Mouse (Mus musculus): ENCODE results near the gene Prkag2.

DNA sequence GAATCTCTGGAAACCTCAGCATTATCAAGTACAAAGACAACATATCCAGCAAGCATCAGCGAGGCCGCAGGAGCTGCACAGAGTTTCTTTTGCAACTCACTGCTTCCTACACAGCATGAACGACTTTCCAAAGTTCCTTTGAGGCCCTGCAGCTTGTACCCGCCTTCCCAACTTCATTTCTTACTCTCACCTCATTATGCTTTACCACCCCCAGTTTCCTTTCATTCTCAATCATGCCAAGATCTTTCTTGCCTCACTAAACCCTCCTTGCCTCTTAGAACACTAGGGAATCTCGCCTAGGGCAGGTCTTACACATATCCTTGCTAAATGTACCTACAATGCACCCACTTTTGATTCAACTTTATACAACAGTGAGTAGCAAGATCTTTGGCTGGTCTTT, 266.0 kb downstream of the Prkag2 start:
- no peak for TF ChIP-seq POLR2A (IDR thresholded peaks at IDR 0.05; ENCODE audit: borderline replicate concordance, extremely low read depth, low read depth, low read length)
- TF ChIP-seq CTCF (IDR thresholded peaks at IDR 0.05; ENCODE audit: insufficient read depth, low read length) = no peak
